Mouse (Mus musculus) C2C12 (cell line): ENCODE results near the gene Saal1. TPM values are rescaled to one million over a fixed set of nuclear protein-coding genes. Genes with fewer than 3 reads are reported as not detected.
A peak's percentile ranks its signal among the peaks of the same experiment; 100 is the strongest.

ENCODE experiments used
- H3K27me3 ChIP-seq: one replicate; pipeline ENCODE4 v1.6.1; 2011; ENCODE audit not compliant: control insufficient read depth, insufficient read depth, insufficient read length
- H3K36me3 ChIP-seq: one replicate; pipeline ENCODE4 v1.6.1; 2011; ENCODE audit not compliant: control insufficient read depth, insufficient read depth
- H3K4me3 ChIP-seq: one replicate; pipeline ENCODE4 v1.5.1; 2011; ENCODE audit warnings: mild to moderate bottlenecking, control low read depth; ENCODE audit not compliant: poor library complexity, insufficient read depth, severe bottlenecking
- H3K79me2 ChIP-seq: one replicate; pipeline ENCODE4 v1.6.1; 2011; ENCODE audit not compliant: control insufficient read depth, insufficient read depth
- H3K79me3 ChIP-seq: one replicate; pipeline ENCODE4 v1.6.1; 2011; ENCODE audit warnings: low read depth, control low read depth
- H3ac ChIP-seq: one replicate; pipeline ENCODE3; 2011; ENCODE audit warnings: low read depth; ENCODE audit not compliant: control insufficient read depth, insufficient read length
- CEBPB ChIP-seq: IDR thresholded peaks from one replicate; pipeline ENCODE4 v1.6.1; 2011; ENCODE audit warnings: low read depth, mild to moderate bottlenecking, control low read depth, moderate library complexity
- CTCF ChIP-seq: IDR thresholded peaks from one replicate; pipeline ENCODE4 v1.5.1; 2011; ENCODE audit not compliant: control insufficient read depth, insufficient read depth, insufficient read length
- FOSL1 ChIP-seq: IDR thresholded peaks from one replicate; pipeline ENCODE4 v1.8.0; 2011; ENCODE audit warnings: mild to moderate bottlenecking, low read length; ENCODE audit not compliant: poor library complexity, insufficient read depth, severe bottlenecking
- MAX ChIP-seq: IDR thresholded peaks from one replicate; pipeline ENCODE4 v1.6.1; 2011; ENCODE audit warnings: mild to moderate bottlenecking, control low read depth
- MYOD1 ChIP-seq: IDR thresholded peaks from one replicate; pipeline ENCODE4 v1.6.1; 2011; ENCODE audit warnings: low read depth; ENCODE audit not compliant: control insufficient read depth, insufficient read length
- MYOG ChIP-seq: IDR thresholded peaks from one replicate; pipeline ENCODE4 v1.6.1; 2011; ENCODE audit not compliant: control insufficient read depth, insufficient read length; ENCODE audit errors: extremely low read depth
- USF1 ChIP-seq: IDR thresholded peaks from one replicate; pipeline ENCODE4 v1.6.1; 2011; ENCODE audit warnings: low read depth, mild to moderate bottlenecking, control low read depth, moderate library complexity
- polyA plus RNA-seq: library from polyadenylated mRNA; unstranded; fragments of >200 nt; fragmentation: generic; extraction: Trizol; gene quantifications from one replicate; pipeline ENCODE4 v1.2.1, GENCODE M21; 2012; ENCODE audit warnings: missing spikeins

The Saal1 gene
- polyA plus RNA-seq, 1 experiment = 17.7 TPM

DNA sequence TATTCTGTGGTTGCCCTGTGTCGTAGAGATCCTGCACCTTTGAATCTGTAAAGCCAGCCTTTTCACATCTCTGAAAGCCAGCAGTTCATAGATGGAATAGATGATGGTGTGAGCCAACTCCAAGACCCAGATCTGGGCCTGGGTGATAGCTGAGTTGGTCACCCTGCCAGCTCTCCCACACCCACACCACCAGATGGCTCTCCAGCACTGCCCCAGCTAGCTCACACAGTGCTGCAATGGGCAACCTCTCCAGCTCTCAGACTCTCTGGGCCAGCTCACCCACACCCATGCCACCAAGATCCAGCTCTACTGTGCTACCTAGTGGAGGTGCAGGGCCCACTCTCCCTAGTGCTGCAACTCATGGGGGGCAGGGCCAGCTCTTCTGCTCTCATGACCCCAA, 67.3 kb downstream of the Saal1 start:
- H3K4me3 ChIP-seq = no peak overlapping the region
- no peaks in the 10 kb centered on the region for H3K79me2 ChIP-seq
- TF ChIP-seq CTCF = peak; percentile 47
- no peak for TF ChIP-seq MYOG
- no peak for TF ChIP-seq MYOD1
- TF ChIP-seq USF1 = no peak
- TF ChIP-seq FOSL1 = no peak
- TF ChIP-seq MAX = no peak
- TF ChIP-seq CEBPB = no peak
- peaks cover 11% of the 10 kb centered on the region for H3K27me3 ChIP-seq
- no peaks in the 10 kb centered on the region for H3K36me3 ChIP-seq
- no peak overlapping the region for H3ac ChIP-seq
- H3K79me3 ChIP-seq = no peaks in the 10 kb centered on the region

- Histone ChIP-seq H3ac (peak overlapping the region; percentile 4), H3K36me3 (no peaks in the 10 kb centered on the region), H3K79me2 (no peaks in the 10 kb centered on the region), H3K27me3 (no peaks in the 10 kb centered on the region), H3K4me3 (peak overlapping the region; percentile 41), H3K79me3 (no peaks in the 10 kb centered on the region)
- TF ChIP-seq MAX (no peak), CEBPB (no peak), FOSL1 (no peak), CTCF (no peak), USF1 (no peak), MYOD1 (no peak), MYOG (no peak)
These were observed 70.4 kb downstream of the Saal1 start for GRCm38 (mm10) chr7:46640062-46640461.

DNA sequence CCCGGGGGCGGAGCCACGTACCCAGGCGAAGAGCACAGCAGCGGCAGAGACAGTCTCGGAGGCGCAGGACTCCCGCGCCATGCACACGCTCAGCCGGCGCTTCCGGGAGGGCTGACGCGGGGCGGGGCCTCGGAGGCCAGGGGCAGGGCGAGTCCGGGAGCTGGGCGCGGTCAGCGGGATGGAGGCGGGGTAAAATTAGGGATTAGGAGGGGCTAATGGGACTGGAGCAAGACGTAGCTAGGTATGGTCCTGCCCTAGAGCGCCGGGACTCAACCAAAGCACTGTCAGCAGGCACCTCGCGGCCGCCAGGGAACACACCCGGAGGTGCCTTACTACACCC, 70.8 kb downstream of the Saal1 start, which contains the start of gene Sergef:
TSS of gene Sergef (minus strand) at position 116 of the 340 bp plus-strand sequence.
- TF ChIP-seq MYOD1 = no peak
- TF ChIP-seq CTCF = no peak
- peak; percentile 32 for TF ChIP-seq MAX
- no peaks in the 10 kb centered on the region for H3K79me3 ChIP-seq
- H3K27me3 ChIP-seq = no peaks in the 10 kb centered on the region
- H3K4me3 ChIP-seq = peak within 1 kb of the TSS; percentile 41
- H3ac ChIP-seq = peak within 1 kb of the TSS; percentile 27
- H3K36me3 ChIP-seq = no peaks in the 10 kb centered on the region
- H3K79me2 ChIP-seq = no peaks in the 10 kb centered on the region

DNA sequence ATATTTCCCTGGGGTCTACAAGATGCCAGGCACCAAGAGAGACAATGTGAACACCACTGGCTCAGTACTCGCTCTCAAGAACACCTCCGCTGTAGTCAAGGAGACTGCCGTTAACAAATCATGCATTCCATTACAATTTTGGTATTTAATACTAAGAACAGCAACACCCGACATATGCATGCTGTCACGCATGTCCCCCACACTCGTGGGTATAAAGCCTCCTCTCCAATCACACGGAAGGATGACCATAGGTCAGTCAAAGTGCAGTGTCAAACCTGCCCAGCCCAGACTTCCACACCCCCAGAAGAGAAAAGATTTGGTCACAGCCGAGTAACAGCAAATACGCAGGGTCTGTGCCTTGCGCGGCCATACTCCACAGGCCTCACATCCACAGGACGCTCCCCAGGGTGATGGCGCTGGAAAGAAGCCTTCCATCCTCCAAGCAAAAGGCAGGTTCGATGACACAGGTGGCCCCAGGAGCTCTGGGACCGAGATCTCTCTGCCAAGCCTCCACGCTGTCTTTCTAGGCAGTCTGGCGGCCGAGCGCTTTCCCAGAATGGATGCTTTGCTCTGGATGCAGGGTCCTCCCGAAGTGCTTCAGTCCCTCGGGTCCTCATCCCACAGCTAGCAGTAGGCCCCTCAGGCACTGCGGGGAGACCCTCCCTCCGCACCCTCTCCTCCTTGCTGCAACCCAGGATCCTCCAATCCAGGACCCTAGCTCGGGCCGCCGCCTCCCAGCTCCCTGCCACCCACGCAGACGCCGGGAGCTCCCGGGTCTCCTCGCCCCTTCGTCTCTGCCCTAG, 71.4 kb downstream of the Saal1 start:
- Histone ChIP-seq H3K27me3 (no peaks in the 10 kb centered on the region), H3K79me3 (no peaks in the 10 kb centered on the region), H3K79me2 (no peaks in the 10 kb centered on the region), H3K4me3 (peak overlapping the region; percentile 41), H3ac (peak overlapping the region; percentile 27), H3K36me3 (no peaks in the 10 kb centered on the region)
- TF ChIP-seq USF1 (no peak), MAX (no peak)

Other genes starting within 250 kb of the Saal1 start
- 8.6 TPM for gene Sergef, start 70.9 kb downstream of the Saal1 start, polyA plus RNA-seq
- gene Tph1, start 38.1 kb downstream of the Saal1 start, polyA plus RNA-seq = 0.18 TPM
- gene Saa3, start 5.0 kb upstream of the Saal1 start, polyA plus RNA-seq = 0.34 TPM
- not detected for gene Saa4, start 21.9 kb upstream of the Saal1 start, polyA plus RNA-seq
- not detected for gene Saa1, start 32.3 kb upstream of the Saal1 start, polyA plus RNA-seq
- 0.04 TPM for gene Saa2, start 41.1 kb upstream of the Saal1 start, polyA plus RNA-seq
- 8.3 TPM for gene Hps5, start 85.4 kb upstream of the Saal1 start, polyA plus RNA-seq
- 19.9 TPM for gene Gtf2h1, start 85.4 kb upstream of the Saal1 start, polyA plus RNA-seq
- 2,062 TPM for gene Ldha, start 130.8 kb upstream of the Saal1 start, polyA plus RNA-seq
- gene Ldhc, start 150.5 kb upstream of the Saal1 start, polyA plus RNA-seq = not detected
- 70.8 TPM for gene Tsg101, start 209.3 kb upstream of the Saal1 start, polyA plus RNA-seq
- gene Uevld, start 247.8 kb upstream of the Saal1 start, polyA plus RNA-seq = 5.0 TPM